Mouse (Mus musculus) intestine, embryonic 15.5 days (tissue): Measurements from ENCODE around the gene Rinl. TPM values are rescaled to one million over a fixed set of nuclear protein-coding genes. Genes with fewer than 3 reads are reported as not detected.

Experiments used
- ATAC-seq: fragments of 200-750 bp; cut with Nextera tagmentation; 2 replicates; pipeline ENCODE4 v1.8.0; 2017; ENCODE audit warnings: moderate TSS enrichment, moderate library complexity
- H3K27ac ChIP-seq: fragments of 300-500 bp; sonication (generic); 2 replicates; pipeline ENCODE4 v1.5.1; 2015; ENCODE audit warnings: mild to moderate bottlenecking, inconsistent platforms
- H3K27me3 ChIP-seq: fragments of 300-500 bp; sonication (generic); replicated peaks from 2 replicates; pipeline ENCODE4 v1.6.1; 2015; ENCODE audit warnings: inconsistent platforms
- H3K36me3 ChIP-seq: fragments of 300-500 bp; sonication (generic); 2 replicates; pipeline ENCODE4 v1.6.1; 2015; ENCODE audit warnings: inconsistent platforms
- H3K4me1 ChIP-seq: fragments of 300-500 bp; sonication (generic); replicated peaks from 2 replicates; pipeline ENCODE4 v1.6.1; 2015; ENCODE audit warnings: inconsistent platforms
- H3K4me2 ChIP-seq: fragments of 300-500 bp; sonication (generic); replicated peaks from 2 replicates; pipeline ENCODE4 v1.6.1; 2015; ENCODE audit warnings: mild to moderate bottlenecking, inconsistent platforms
- H3K4me3 ChIP-seq: fragments of 300-500 bp; sonication (generic); replicated peaks from 2 replicates; pipeline ENCODE4 v1.5.1; 2015; ENCODE audit warnings: inconsistent platforms
- H3K9ac ChIP-seq: fragments of 300-500 bp; sonication (generic); 2 replicates; pipeline ENCODE4 v1.6.1; 2015; ENCODE audit warnings: inconsistent platforms
- H3K9me3 ChIP-seq: fragments of 300-500 bp; sonication (generic); 2 replicates; pipeline ENCODE4 v1.6.1; 2016; ENCODE audit warnings: inconsistent platforms
- WGBS: fragments of 180-500 bp; shearing (Covaris S2); methylation state at CpG from one replicate; pipeline ENCODE4 v1.1.7; 2015; 5-methylcytosine and 5-hydroxymethylcytosine counted together
- polyA plus RNA-seq: library from polyadenylated mRNA; unstranded; fragments of >200 nt; fragmentation: Nextera tagmentation; extraction: Ambion mirVana; gene quantifications from 2 replicates; pipeline ENCODE4 v1.2.1, GENCODE M21; 2015

The Rinl gene
- polyA plus RNA-seq, 1 experiment from 2014 or later = 4.5 TPM

GRCm38 (mm10) chr7:28787884-28788283 is 885 bp upstream of the Rinl start:
- H3K4me1 ChIP-seq = peaks cover 22% of the 10 kb centered on the region
- H3K27me3 ChIP-seq = no peaks in the 10 kb centered on the region
- no peaks in the 10 kb centered on the region for H3K9me3 ChIP-seq
- no peak overlapping the region for H3K4me2 ChIP-seq
- H3K4me3 ChIP-seq = no peak overlapping the region
- H3K27ac ChIP-seq = no peak overlapping the region
- no peak for ATAC-seq
- no peak overlapping the region for H3K9ac ChIP-seq
- H3K36me3 ChIP-seq = no peaks in the 10 kb centered on the region
- WGBS = 94% methylated on average over 9 of the region's 9 CpGs

- no peaks in the 10 kb centered on the region for H3K9me3 ChIP-seq
- WGBS = 49% methylated on average over 3 of the region's 3 CpGs
- peaks cover 22% of the 10 kb centered on the region for H3K4me1 ChIP-seq
- ATAC-seq = no peak
- no peaks in the 10 kb centered on the region for H3K36me3 ChIP-seq
- no peak overlapping the region for H3K4me2 ChIP-seq
- H3K9ac ChIP-seq = no peak overlapping the region
- peak overlapping the region; percentile 6; the same call in 1 of the 2 replicates for H3K27ac ChIP-seq
- no peaks in the 10 kb centered on the region for H3K27me3 ChIP-seq
- H3K4me3 ChIP-seq = no peak overlapping the region
Measured at GRCm38 (mm10) chr7:28789235-28789634, 466 bp downstream of the Rinl start.

GRCm38 (mm10) chr7:28790066-28790806 is 1.5 kb downstream of the Rinl start:
- Histone ChIP-seq H3K4me1 (peaks cover 22% of the 10 kb centered on the region), H3K9ac (no peak overlapping the region), H3K36me3 (no peaks in the 10 kb centered on the region), H3K4me3 (no peak overlapping the region), H3K27me3 (no peaks in the 10 kb centered on the region), H3K9me3 (no peaks in the 10 kb centered on the region), H3K27ac (no peak overlapping the region), H3K4me2 (no peak overlapping the region)
- 56% methylated on average over 8 of the region's 8 CpGs for WGBS
- 0 out of 2 replicates have a peak, but pooled peaks have one; percentile 29 for ATAC-seq

GRCm38 (mm10) chr7:28791706-28792105 is 2.9 kb downstream of the Rinl start:
- Histone ChIP-seq H3K36me3 (no peaks in the 10 kb centered on the region), H3K4me3 (no peak overlapping the region), H3K9me3 (no peaks in the 10 kb centered on the region), H3K27ac (no peak overlapping the region), H3K27me3 (no peaks in the 10 kb centered on the region), H3K9ac (no peak overlapping the region), H3K4me1 (peaks cover 31% of the 10 kb centered on the region), H3K4me2 (no peak overlapping the region)
- no peak for ATAC-seq

- H3K9me3 ChIP-seq = no peaks in the 10 kb centered on the region
- H3K9ac ChIP-seq = no peak overlapping the region
- no peaks in the 10 kb centered on the region for H3K36me3 ChIP-seq
- H3K4me3 ChIP-seq = no peak overlapping the region
- no peaks in the 10 kb centered on the region for H3K27me3 ChIP-seq
- H3K4me2 ChIP-seq = no peak overlapping the region
- H3K27ac ChIP-seq = no peak overlapping the region
- peaks cover 35% of the 10 kb centered on the region for H3K4me1 ChIP-seq
- 75% methylated on average over 14 of the region's 14 CpGs for WGBS
- no peak for ATAC-seq
Measured at GRCm38 (mm10) chr7:28792391-28793185, 3.8 kb downstream of the Rinl start.

GRCm38 (mm10) chr7:28793834-28794233 is 5.1 kb downstream of the Rinl start:
- ATAC-seq = no peak

GRCm38 (mm10) chr7:28794496-28794895 is 5.7 kb downstream of the Rinl start:
- Histone ChIP-seq H3K36me3 (no peaks in the 10 kb centered on the region), H3K27me3 (no peaks in the 10 kb centered on the region), H3K9ac (no peak overlapping the region), H3K27ac (no peak overlapping the region), H3K4me2 (no peak overlapping the region), H3K4me3 (no peak overlapping the region), H3K9me3 (no peaks in the 10 kb centered on the region), H3K4me1 (peaks cover 29% of the 10 kb centered on the region)
- no peak for ATAC-seq
- WGBS = 80% methylated on average over 3 of the region's 3 CpGs

More at GRCm38 (mm10) chr7:28793834-28794233, 5.1 kb downstream of the Rinl start:
- no peaks in the 10 kb centered on the region for H3K9me3 ChIP-seq
- H3K4me1 ChIP-seq = peaks cover 33% of the 10 kb centered on the region
- H3K4me2 ChIP-seq = no peak overlapping the region
- no peak overlapping the region for H3K4me3 ChIP-seq
- no peaks in the 10 kb centered on the region for H3K36me3 ChIP-seq
- 46% methylated on average over 2 of the region's 2 CpGs for WGBS
- H3K27ac ChIP-seq = no peak overlapping the region
- H3K27me3 ChIP-seq = no peaks in the 10 kb centered on the region
- H3K9ac ChIP-seq = no peak overlapping the region

GRCm38 (mm10) chr7:28795832-28796231 is 7.1 kb downstream of the Rinl start:
- H3K27me3 ChIP-seq = no peaks in the 10 kb centered on the region
- peaks cover 21% of the 10 kb centered on the region for H3K4me1 ChIP-seq
- no peaks in the 10 kb centered on the region for H3K9me3 ChIP-seq
- no peaks in the 10 kb centered on the region for H3K36me3 ChIP-seq
- no peak overlapping the region for H3K4me3 ChIP-seq
- H3K9ac ChIP-seq = no peak overlapping the region
- no peak for ATAC-seq
- peak overlapping the region; percentile 48; the same call in 1 of the 2 replicates for H3K4me2 ChIP-seq
- peak overlapping the region; percentile 2; the same call in 1 of the 2 replicates for H3K27ac ChIP-seq
- WGBS = 67% methylated on average over 15 of the region's 15 CpGs

- Histone ChIP-seq H3K27me3 (no peaks in the 10 kb centered on the region), H3K36me3 (no peaks in the 10 kb centered on the region), H3K4me2 (peak overlapping the region; percentile 48), H3K27ac (peak overlapping the region; percentile 6; the same call in 1 of the 2 replicates), H3K4me3 (0 out of 2 replicates have a peak overlapping the region, but pooled peaks have one; percentile 2), H3K4me1 (peaks cover 18% of the 10 kb centered on the region), H3K9ac (peak overlapping the region; percentile 11; the same call in 1 of the 2 replicates), H3K9me3 (no peaks in the 10 kb centered on the region)
- 17% methylated on average over 32 of the region's 32 CpGs for WGBS
- ATAC-seq = peak; percentile 81
Measured at GRCm38 (mm10) chr7:28796562-28796975, 7.8 kb downstream of the Rinl start.

- H3K4me3 ChIP-seq = no peak overlapping the region
- no peak for ATAC-seq
- H3K4me2 ChIP-seq = no peak overlapping the region
- H3K4me1 ChIP-seq = peaks cover 31% of the 10 kb centered on the region
- no peaks in the 10 kb centered on the region for H3K36me3 ChIP-seq
- no peaks in the 10 kb centered on the region for H3K27me3 ChIP-seq
- 92% methylated on average over 9 of the region's 9 CpGs for WGBS
- H3K9me3 ChIP-seq = no peaks in the 10 kb centered on the region
- H3K9ac ChIP-seq = no peak overlapping the region
- no peak overlapping the region for H3K27ac ChIP-seq
Measured at GRCm38 (mm10) chr7:28799994-28800393, 11.2 kb downstream of the Rinl start.

GRCm38 (mm10) chr7:28801451-28801850 is 12.7 kb downstream of the Rinl start:
- Histone ChIP-seq H3K27me3 (no peaks in the 10 kb centered on the region), H3K4me3 (no peak overlapping the region), H3K9me3 (no peaks in the 10 kb centered on the region), H3K9ac (no peak overlapping the region), H3K4me1 (peaks cover 26% of the 10 kb centered on the region), H3K36me3 (no peaks in the 10 kb centered on the region), H3K27ac (peak overlapping the region; percentile 97), H3K4me2 (peak overlapping the region; percentile 35; the same call in 1 of the 2 replicates)
- ATAC-seq = no peak
- WGBS = 43% methylated on average over 3 of the region's 3 CpGs

- H3K9me3 ChIP-seq = no peaks in the 10 kb centered on the region
- no peak overlapping the region for H3K4me3 ChIP-seq
Measured at GRCm38 (mm10) chr7:28801901-28802670, 13.3 kb downstream of the Rinl start.

More at GRCm38 (mm10) chr7:28801901-28802670, 13.3 kb downstream of the Rinl start:
- Histone ChIP-seq H3K4me1 (peaks cover 19% of the 10 kb centered on the region), H3K36me3 (no peaks in the 10 kb centered on the region), H3K27ac (peak overlapping the region; percentile 97), H3K4me2 (peak overlapping the region; percentile 35), H3K9ac (0 out of 2 replicates have a peak overlapping the region, but pooled peaks have one; percentile 6), H3K27me3 (no peaks in the 10 kb centered on the region)
- ATAC-seq = peak; percentile 77
- 9% methylated on average over 10 of the region's 10 CpGs for WGBS
